ENCODE assay signal across 9 mouse cellular contexts in genomic region chr1:131970322-131970660, GRCm38 (mm10). TPM values are rescaled to one million over a fixed set of nuclear protein-coding genes. Genes with fewer than 3 reads are reported as not detected.
DNase-seq lines count a peak whose midpoint lies in the region; ATAC-seq and TF ChIP-seq lines count a peak whose summit lies in the region.
"Had no signal": no experiment of that assay in that cellular context is flagged by ENCODE, and none has a peak within 500 bp of the region (broad histone marks: within the 10 kb centered on the region; RNA-seq: fewer than 3 reads in every experiment).

No protein-coding gene starts in this region.

- peak overlapping the region; percentile 29; the same call in 1 of the 2 replicates for H3K4me2 ChIP-seq in hindbrain, embryonic 12.5 days (replicated peaks)
- no peak overlapping the region for H3K4me2 ChIP-seq in hindbrain, postnatal 0 days (ENCODE audit: low read depth, low read length)
- peak overlapping the region; percentile 41 for H3K4me2 ChIP-seq in liver, embryonic 11.5 days

- H3K27ac ChIP-seq in hindbrain, embryonic 12.5 days = peak overlapping the region; percentile 75
- no peak overlapping the region for H3K27ac ChIP-seq in hindbrain, postnatal 0 days
- peak overlapping the region; percentile 86 for H3K27ac ChIP-seq in embryonic facial prominence, embryonic 10.5 days (replicated peaks)
- H3K27ac ChIP-seq in liver, embryonic 11.5 days (ENCODE audit: low read depth, low read length) = no peak overlapping the region

- WGBS in hindbrain, embryonic 12.5 days = 34% methylated on average over 5 of the region's 5 CpGs
- WGBS in hindbrain, postnatal 0 days = 47% methylated on average over 5 of the region's 5 CpGs
- WGBS in embryonic facial prominence, embryonic 10.5 days = 37% methylated on average over 5 of the region's 5 CpGs
- 50% methylated on average over 5 of the region's 5 CpGs for WGBS in liver, embryonic 11.5 days

- no peak overlapping the region for H3K9ac ChIP-seq in hindbrain, embryonic 12.5 days
- no peak overlapping the region for H3K9ac ChIP-seq in hindbrain, postnatal 0 days (replicated peaks; ENCODE audit: low read length)
- H3K9ac ChIP-seq in liver, embryonic 11.5 days (ENCODE audit: low read depth, low read length) = no peak overlapping the region

- no peaks in the 10 kb centered on the region for H3K9me3 ChIP-seq in hindbrain, embryonic 12.5 days (replicated peaks)
- H3K9me3 ChIP-seq in hindbrain, postnatal 0 days (ENCODE audit: low read length) = no peaks in the 10 kb centered on the region
- no peaks in the 10 kb centered on the region for H3K9me3 ChIP-seq in embryonic facial prominence, embryonic 10.5 days
- no peaks in the 10 kb centered on the region for H3K9me3 ChIP-seq in liver, embryonic 11.5 days (ENCODE audit: control insufficient read depth, low read length)

- ATAC-seq in hindbrain, embryonic 12.5 days (ENCODE audit: low FRiP score) = no peak; the same call in 1 of the 2 replicates
- ATAC-seq in hindbrain, postnatal 0 days = no peak
- ATAC-seq in liver, embryonic 11.5 days (replicated peaks; ENCODE audit: low FRiP score) = peak; percentile 5; the same call in 1 of the 2 replicates

- no peaks in the 10 kb centered on the region for H3K36me3 ChIP-seq in hindbrain, embryonic 12.5 days
- H3K36me3 ChIP-seq in hindbrain, postnatal 0 days (ENCODE audit: insufficient read depth, low read length) = no peaks in the 10 kb centered on the region
- no peaks in the 10 kb centered on the region for H3K36me3 ChIP-seq in embryonic facial prominence, embryonic 10.5 days (replicated peaks)
- no peaks in the 10 kb centered on the region for H3K36me3 ChIP-seq in liver, embryonic 11.5 days (ENCODE audit: control insufficient read depth, insufficient read depth, low read length)

- DNase-seq in hindbrain, postnatal 0 days (ENCODE audit: low spot score) = no peak
- no peak for DNase-seq in embryonic facial prominence, embryonic 10.5 days (ENCODE audit: low spot score)
- peak; percentile 59 to 62 for DNase-seq in kidney, adult 8-10 months
- no peak for DNase-seq in liver, embryonic 11.5 days (ENCODE audit: low spot score)
- no peak for DNase-seq in layer of hippocampus, postnatal 10 days (ENCODE audit: low spot score in 2 of 2)
- no peak for DNase-seq in ovary, postnatal 10 days (ENCODE audit: low spot score)
- no peak for DNase-seq in cerebellum, postnatal 10 days
- DNase-seq: left cerebral cortex, postnatal 4 days had no signal

- no peak overlapping the region for H3K4me3 ChIP-seq in hindbrain, embryonic 12.5 days
- no peak overlapping the region for H3K4me3 ChIP-seq in hindbrain, postnatal 0 days (ENCODE audit: low read length)
- H3K4me3 ChIP-seq in embryonic facial prominence, embryonic 10.5 days = 0 out of 2 replicates have a peak overlapping the region, but pooled peaks have one; percentile 41
- no peak overlapping the region for H3K4me3 ChIP-seq in liver, embryonic 11.5 days (ENCODE audit: low read depth, low read length)

- no peak for TF ChIP-seq CTCF in hindbrain, postnatal 0 days (IDR thresholded peaks at IDR 0.05; ENCODE audit: low read depth)

- peaks cover 47% of the 10 kb centered on the region for H3K4me1 ChIP-seq in hindbrain, embryonic 12.5 days
- H3K4me1 ChIP-seq in hindbrain, postnatal 0 days (ENCODE audit: insufficient read depth, low read length) = 0 out of 2 replicates have a peak, but pooled peaks cover 4% of the 10 kb centered on the region
- H3K4me1 ChIP-seq in embryonic facial prominence, embryonic 10.5 days = peaks cover 91% of the 10 kb centered on the region
- peaks cover 36% of the 10 kb centered on the region for H3K4me1 ChIP-seq in liver, embryonic 11.5 days (replicated peaks; ENCODE audit: control insufficient read depth, insufficient read depth, low read length)

- H3K27me3 ChIP-seq in hindbrain, embryonic 12.5 days = 0 out of 2 replicates have a peak, but pooled peaks cover 3% of the 10 kb centered on the region
- H3K27me3 ChIP-seq in hindbrain, postnatal 0 days (ENCODE audit: insufficient read depth, low read length) = 0 out of 2 replicates have a peak, but pooled peaks cover 3% of the 10 kb centered on the region
- peaks cover 76% of the 10 kb centered on the region for H3K27me3 ChIP-seq in embryonic facial prominence, embryonic 10.5 days (replicated peaks; ENCODE audit: low read depth, poor library complexity, severe bottlenecking)
- H3K27me3 ChIP-seq in liver, embryonic 11.5 days (replicated peaks; ENCODE audit: control insufficient read depth, insufficient read depth, low read length) = no peaks in the 10 kb centered on the region; the same call in 1 of the 2 replicates

RNA-seq across cellular contexts. Expression of gene Slc45a3, which starts 7.5 kb away (rescaled TPM):
- 5.6 and 6.4 TPM in 2 replicates for polyA plus RNA-seq in hindbrain, embryonic 12.5 days (2016; fragmentation: Nextera tagmentation; extraction: Ambion mirVana)
- total RNA-seq in hindbrain, postnatal 0 days (2014; rRNA removed) = 1.3 and 2.0 TPM in 2 replicates
- 0.28 and 0.37 TPM in 2 replicates for polyA plus RNA-seq in hindbrain, postnatal 0 days (2015; fragmentation: Nextera tagmentation; extraction: Ambion mirVana)
- 5.4 and 8.4 TPM in 2 replicates for polyA plus RNA-seq in embryonic facial prominence, embryonic 10.5 days (2016; fragmentation: Nextera tagmentation; extraction: Ambion mirVana)
- 3.5 and 3.8 TPM in 2 replicates for polyA plus RNA-seq in liver, embryonic 11.5 days (2014; fragmentation: Nextera tagmentation; extraction: Ambion mirVana)
- total RNA-seq in layer of hippocampus, postnatal 10 days (2021) = under 1 TPM; 0.13 to 0.48 TPM

RNA-seq across cellular contexts. Expression of gene Elk4, which starts 37.1 kb away (rescaled TPM):
- 18.5 and 21.7 TPM in 2 replicates for polyA plus RNA-seq in hindbrain, embryonic 12.5 days (2016; fragmentation: Nextera tagmentation; extraction: Ambion mirVana)
- total RNA-seq in hindbrain, postnatal 0 days (2014; rRNA removed) = 18.8 and 22.4 TPM in 2 replicates
- 8.0 and 8.2 TPM in 2 replicates for polyA plus RNA-seq in hindbrain, postnatal 0 days (2015; fragmentation: Nextera tagmentation; extraction: Ambion mirVana)
- 12.0 and 13.3 TPM in 2 replicates for polyA plus RNA-seq in embryonic facial prominence, embryonic 10.5 days (2016; fragmentation: Nextera tagmentation; extraction: Ambion mirVana)
- polyA plus RNA-seq in liver, embryonic 11.5 days (2014; fragmentation: Nextera tagmentation; extraction: Ambion mirVana) = 17.8 and 20.9 TPM in 2 replicates
- total RNA-seq in layer of hippocampus, postnatal 10 days (2021) = 10 to 100 TPM; 60.1 to 61.6 TPM

RNA-seq across cellular contexts. Expression of gene Nucks1, which starts 60.0 kb away (rescaled TPM):
- polyA plus RNA-seq in hindbrain, embryonic 12.5 days (2016; fragmentation: Nextera tagmentation; extraction: Ambion mirVana) = 97.4 and 103 TPM in 2 replicates
- 88.9 and 105 TPM in 2 replicates for total RNA-seq in hindbrain, postnatal 0 days (2014; rRNA removed)
- 54.1 and 58.0 TPM in 2 replicates for polyA plus RNA-seq in hindbrain, postnatal 0 days (2015; fragmentation: Nextera tagmentation; extraction: Ambion mirVana)
- 104 and 105 TPM in 2 replicates for polyA plus RNA-seq in embryonic facial prominence, embryonic 10.5 days (2016; fragmentation: Nextera tagmentation; extraction: Ambion mirVana)
- 52.3 and 53.2 TPM in 2 replicates for polyA plus RNA-seq in liver, embryonic 11.5 days (2014; fragmentation: Nextera tagmentation; extraction: Ambion mirVana)
- total RNA-seq in layer of hippocampus, postnatal 10 days (2021) = 100 to 1,000 TPM; 175 to 190 TPM

Comparison
In these comparisons a context has a peak if more than half of its experiments do, and no peak if none do; other contexts are left out.
1. H3K27ac ChIP-seq: peak in hindbrain, embryonic 12.5 days (single experiment) and embryonic facial prominence, embryonic 10.5 days (single experiment); none in hindbrain, postnatal 0 days (single experiment) and liver, embryonic 11.5 days (single experiment).
2. DNase-seq: peak in kidney, adult 8-10 months (2 of 2); none in hindbrain, postnatal 0 days (single experiment), embryonic facial prominence, embryonic 10.5 days (single experiment), liver, embryonic 11.5 days (single experiment), layer of hippocampus, postnatal 10 days (0 of 2), ovary, postnatal 10 days (single experiment) and cerebellum, postnatal 10 days (0 of 2).